Mouse (Mus musculus) lung, postnatal 25 days (tissue): ENCODE data around the gene Prrt2.

Source experiments
- DNase-seq: peaks from one replicate; pipeline ENCODE4 v3.0.0; 2022; ENCODE audit warnings: low spot score

Prrt2 gene

DNA sequence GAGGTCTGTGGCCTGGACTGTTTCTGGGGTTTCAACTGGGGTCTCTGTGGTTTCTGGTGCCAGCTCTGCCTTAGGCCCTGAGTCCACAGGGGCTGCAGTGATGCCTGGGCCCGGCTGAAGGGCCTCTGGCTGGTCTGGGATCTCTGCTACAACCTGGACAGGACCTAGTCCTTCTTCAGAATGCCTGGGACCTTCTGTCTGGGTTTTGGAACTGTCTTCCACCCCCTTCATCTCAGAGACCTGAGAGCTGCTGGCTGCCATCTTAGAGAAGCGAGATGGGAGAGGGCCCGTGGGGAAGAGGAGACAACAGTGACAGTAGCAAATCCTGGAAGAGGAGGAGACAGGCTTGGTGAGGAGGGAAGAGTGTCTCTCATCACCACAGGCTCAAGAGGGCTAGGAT lies 980 bp downstream of the Prrt2 start:
- no peak for DNase-seq

DNA sequence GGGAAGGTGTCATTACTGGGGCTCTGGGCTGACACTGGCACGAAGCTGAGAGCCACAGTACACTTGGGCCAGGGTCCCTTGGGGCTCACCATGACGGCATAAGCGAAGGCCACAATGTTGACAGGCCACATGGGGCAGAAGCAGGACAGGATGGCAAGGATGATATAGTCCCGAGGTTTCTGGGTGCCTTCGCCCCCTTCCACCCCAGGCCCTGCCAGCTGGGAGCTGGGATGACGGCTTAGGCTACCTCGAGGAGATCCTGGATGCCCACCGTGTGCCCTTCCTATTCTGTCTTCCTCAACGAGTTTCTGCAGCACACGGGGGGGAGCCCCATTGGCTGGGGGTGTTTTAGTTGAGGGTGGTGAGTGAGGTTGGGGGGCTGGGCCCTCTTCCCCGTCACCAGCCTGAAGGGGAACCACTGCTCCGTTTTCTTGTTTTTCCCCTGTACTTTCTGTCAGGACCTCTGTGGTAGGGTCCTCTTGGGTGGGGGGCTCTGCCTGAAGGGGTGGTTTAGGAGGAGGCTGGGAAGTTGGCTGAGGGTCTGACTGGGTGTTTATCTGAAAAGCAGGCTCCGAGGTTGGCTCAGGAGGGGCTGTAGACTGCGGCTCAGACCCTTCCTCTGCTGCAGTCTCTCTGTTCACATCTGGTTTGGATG lies 1.6 kb downstream of the Prrt2 start:
- no peak for DNase-seq

DNA sequence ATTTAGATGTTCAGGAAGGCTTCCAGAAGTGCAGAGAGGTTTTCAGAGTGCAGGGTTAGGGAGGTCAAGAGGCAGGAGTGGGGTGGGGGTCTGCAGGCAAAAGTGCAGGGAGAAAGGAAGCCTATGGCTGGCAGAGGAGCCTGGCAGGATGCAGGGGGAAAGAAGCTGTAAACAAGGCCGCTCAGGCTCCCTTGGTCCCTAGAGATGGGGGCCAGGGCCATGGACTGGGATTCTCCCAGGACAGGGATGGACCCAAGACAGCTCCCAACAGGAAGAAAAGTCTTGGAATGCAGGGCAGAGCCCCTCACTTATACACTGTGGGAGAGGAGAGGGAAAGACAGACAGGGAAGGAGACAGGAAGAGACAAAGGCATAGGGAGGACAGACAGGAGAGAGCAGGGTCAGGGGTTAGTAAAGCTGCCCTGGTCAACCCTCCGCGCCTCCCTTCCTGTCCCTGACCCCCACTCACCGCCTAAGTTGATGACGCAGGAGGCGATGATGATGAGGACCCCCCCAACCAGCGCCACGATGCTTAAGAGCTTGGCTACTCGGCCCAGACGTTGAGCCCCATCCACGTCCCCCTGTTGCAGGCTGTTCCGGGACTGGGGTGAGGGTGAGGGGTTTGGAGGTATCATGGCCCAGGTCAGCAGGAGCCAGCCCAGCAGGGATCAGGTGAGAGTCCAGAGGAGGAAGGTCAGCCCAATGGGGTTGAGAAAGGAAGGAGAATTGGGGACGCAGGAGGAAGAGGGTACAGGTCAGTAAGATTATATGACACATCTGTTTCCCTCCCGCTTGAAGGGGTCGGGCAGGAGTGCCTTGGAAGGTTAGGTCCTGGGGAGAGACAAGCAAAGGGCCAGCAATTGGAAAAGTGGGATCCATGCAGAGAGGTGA lies 2.4 kb downstream of the Prrt2 start:
- DNase-seq, result no peak

DNA sequence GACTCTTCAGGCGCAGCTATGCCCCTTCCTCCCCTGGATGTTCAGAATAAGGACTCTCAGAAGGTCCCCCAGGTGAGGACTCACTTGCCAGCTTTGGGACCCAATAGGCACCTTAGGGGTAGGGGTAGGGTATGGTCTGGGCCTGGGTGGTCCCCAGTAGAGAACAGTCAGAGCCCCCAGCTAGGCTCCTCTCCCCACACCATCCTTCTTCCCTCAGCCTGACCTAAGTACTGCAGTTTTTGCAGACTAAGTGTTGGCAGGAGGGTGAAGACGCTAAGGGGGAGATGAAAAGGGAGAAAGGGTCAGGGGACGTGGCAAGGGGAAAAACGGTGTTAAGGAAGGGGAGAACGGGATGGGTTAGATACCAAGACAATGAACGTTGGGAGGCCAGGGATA lies 3.1 kb downstream of the Prrt2 start:
- no peak for DNase-seq

- DNase-seq, result peak; percentile 98
Observed at GRCm38 (mm10) chr7:127016971-127017949, 3.8 kb downstream of the Prrt2 start, which contains the start of gene Pagr1a. Gene Pagr1a, minus strand, starts transcription at chr7:127017352.

DNA sequence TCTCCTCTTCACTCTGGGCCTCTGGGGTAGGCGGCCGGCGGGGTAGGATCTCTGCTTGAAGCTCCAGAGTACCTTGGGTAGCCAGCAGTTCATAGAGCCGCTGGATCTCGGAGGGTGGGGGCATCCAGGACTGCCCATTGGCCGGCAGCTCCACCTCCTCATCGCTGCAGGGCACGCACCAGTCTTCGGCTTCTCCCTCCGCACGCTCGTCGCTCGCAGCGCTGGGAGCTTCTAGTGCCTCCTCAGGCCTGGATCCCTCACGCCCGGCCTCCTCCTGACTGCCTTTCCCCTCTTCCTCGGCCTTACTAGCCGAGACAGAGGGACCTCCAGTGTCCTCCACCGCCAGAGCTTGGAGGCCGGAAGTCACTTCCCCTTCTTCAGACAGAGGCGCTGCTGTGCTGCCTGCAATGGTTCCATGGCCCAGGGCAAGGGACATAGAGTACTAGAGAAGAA lies 4.5 kb downstream of the Prrt2 start:
- DNase-seq, result no peak

- no peak for DNase-seq
Observed at GRCm38 (mm10) chr7:127016481-127016485, 4.7 kb downstream of the Prrt2 start, which contains the start of gene Pagr1b. Gene Pagr1b, minus strand, starts transcription at chr7:127016484.

- DNase-seq, result peak; percentile 49
Observed at GRCm38 (mm10) chr7:127016081-127016480, 4.9 kb downstream of the Prrt2 start.

GRCm38 (mm10) chr7:127014993-127015392 lies 6.0 kb downstream of the Prrt2 start:
- DNase-seq, result no peak

DNA sequence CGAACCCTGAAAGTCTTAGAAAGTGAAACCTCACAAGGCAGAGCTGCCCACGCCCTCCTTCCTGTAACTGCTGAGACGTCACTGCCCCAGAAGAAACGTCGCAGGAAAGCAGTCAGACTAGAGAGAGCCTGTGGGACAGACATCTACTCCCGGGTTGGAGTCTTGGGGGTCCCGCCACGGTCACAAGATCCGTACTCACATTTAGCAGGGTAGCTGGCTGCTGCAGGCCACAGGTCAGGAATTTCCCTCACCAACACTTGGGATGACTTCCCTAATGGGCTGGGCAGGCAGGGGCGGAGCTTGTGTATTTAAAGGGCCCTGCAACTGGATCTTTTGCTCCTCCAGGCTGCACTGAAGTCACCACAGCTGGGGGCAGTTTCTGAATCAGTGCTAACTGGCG lies 6.7 kb downstream of the Prrt2 start, which contains the start of gene Mvp:
TSS of gene Mvp (minus strand) at position 302 of the 400 bp plus-strand sequence.
- peak; percentile 82 for DNase-seq

GRCm38 (mm10) chr7:127013385-127013784 lies 7.6 kb downstream of the Prrt2 start:
- no peak for DNase-seq

- no peak for DNase-seq
Observed at GRCm38 (mm10) chr7:127012845-127013244, 8.2 kb downstream of the Prrt2 start.

- no peak for DNase-seq
Observed at GRCm38 (mm10) chr7:127012374-127012773, 8.6 kb downstream of the Prrt2 start.

DNA sequence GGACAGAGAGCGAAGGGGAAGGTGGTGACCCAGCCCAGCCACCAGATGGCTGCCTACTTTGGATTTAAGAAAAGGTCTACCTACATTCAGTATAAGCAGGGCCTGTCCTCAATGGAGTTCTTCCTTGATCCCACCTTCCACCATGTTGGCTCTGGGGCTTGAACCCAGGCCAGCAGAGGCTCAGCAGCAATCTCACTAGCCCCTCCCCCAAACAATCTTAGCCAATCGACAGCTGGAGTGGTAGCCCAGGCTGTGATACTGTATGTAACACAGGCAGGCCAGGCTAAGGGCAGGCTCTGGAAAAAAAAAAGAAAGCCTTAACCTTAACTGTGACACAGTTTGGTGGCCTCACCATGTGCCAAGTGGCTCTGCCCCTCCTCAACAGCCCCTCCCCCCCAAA lies 9.3 kb downstream of the Prrt2 start:
- DNase-seq, result no peak

GRCm38 (mm10) chr7:127011051-127011450 lies 10.0 kb downstream of the Prrt2 start:
- DNase-seq, result no peak

GRCm38 (mm10) chr7:127009307-127010085 lies 11.5 kb downstream of the Prrt2 start:
- DNase-seq, result no peak

DNA sequence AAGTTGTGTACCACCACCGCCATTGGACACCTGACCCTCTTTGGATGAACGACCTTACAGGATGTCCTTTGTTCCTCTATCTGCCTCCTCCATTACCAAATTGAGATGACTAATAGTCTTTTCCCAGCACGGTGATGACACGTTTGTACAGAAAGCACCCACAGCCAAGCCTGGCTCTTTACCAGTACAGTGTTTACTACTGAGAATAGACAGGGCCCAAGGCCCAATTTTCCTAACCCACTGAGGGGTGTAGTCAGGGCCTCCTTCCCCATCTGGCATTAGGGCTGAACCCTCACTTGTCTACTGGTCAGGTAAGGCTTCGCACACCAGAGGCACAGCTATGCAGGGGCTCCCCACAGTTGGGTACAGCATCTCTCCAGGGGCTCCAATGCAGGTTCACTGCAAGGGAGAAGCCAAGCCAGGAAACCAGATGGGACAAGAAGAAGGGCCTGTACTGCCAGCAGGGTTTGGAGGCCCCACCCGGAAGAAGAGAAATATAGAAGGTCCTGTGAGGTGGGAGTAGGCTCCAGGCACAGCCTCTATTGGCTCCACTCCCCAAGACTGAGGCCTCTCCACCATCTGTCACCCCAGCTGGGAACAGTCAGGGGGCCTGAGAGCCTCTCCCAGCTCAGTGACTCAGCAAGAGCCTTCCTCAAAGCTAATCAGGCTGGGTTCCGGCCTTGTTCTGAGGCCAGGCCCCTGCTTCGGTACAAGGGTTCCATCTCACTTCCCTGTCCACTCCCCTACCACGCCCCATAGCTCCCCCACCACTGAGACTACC lies 12.6 kb downstream of the Prrt2 start:
- DNase-seq, result peak; percentile 77

DNA sequence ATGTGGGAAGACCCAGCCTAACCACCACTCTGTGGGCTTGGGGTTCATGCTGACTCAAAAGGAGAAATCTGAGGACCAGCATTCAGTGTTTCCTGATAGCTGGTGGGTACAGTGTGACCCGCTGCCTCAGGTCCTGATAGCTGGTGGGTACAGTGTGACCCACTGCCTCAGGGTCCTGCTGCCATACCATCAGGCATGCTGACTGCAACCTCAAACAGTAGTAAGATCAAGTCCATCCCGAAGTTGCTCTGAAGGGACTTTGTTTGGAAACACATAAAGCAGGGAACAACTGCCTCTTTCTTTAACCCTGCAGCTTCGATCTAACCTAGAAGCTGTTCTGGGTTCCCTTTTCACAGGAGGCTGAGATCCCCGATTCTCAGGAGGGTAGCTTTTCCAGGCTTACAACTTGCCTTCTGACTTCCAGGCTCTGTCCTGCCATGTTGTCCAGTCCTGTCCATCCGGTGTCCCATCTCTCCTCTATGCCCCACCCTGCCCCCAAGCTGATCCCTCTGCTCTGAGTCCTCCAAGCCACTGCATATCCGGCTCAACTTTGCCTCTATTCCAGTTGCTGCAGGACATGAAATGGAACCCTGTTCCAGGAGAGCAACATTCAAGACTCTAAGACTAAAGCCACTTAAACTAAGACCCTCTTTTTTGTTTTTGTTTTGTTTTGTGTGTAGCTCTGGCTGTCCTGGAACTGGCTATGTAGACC lies 13.5 kb downstream of the Prrt2 start:
- no peak for DNase-seq

GRCm38 (mm10) chr7:127004122-127004875 lies 16.7 kb downstream of the Prrt2 start:
- DNase-seq, result no peak

DNA sequence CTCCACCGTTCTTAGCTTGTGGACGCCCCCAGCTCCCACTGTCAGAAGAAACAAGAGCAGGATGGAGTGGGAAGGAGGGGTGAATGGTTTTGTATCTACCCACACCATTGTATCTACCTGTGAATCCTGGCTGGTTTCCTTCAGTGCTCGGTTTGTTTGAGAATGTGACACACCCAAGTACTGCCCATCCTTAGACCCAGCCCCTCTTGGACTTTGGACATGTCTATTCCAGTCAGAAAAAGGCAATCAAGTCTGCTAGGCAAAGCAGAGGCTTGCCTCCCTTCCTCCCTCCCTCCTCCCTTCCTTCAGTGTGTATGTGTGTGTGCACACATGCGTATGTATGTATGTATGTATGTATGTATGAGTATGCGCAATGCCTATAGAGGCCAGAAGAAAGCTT lies 17.4 kb downstream of the Prrt2 start:
- no peak for DNase-seq
